Mouse (Mus musculus) left cerebral cortex, adult 8-10 months (tissue): Measurements from ENCODE around the gene Ank2. TPM values are rescaled to one million over a fixed set of nuclear protein-coding genes. Genes with fewer than 3 reads are reported as not detected.

Experiments used
- DNase-seq, 2 experiments: peaks; one replicate each; pipeline ENCODE4 v3.0.0; 2022; ENCODE audit warnings: low spot score in 2 of 2
- total RNA-seq, 4 experiments: library from RNA; stranded (reverse); gene quantifications; 2 replicates each; pipeline ENCODE4 v1.2.4; 2022

Ank2 gene
- total RNA-seq, 4 experiments from 2014 or later, result 772 to 913 (median 838) TPM

DNA sequence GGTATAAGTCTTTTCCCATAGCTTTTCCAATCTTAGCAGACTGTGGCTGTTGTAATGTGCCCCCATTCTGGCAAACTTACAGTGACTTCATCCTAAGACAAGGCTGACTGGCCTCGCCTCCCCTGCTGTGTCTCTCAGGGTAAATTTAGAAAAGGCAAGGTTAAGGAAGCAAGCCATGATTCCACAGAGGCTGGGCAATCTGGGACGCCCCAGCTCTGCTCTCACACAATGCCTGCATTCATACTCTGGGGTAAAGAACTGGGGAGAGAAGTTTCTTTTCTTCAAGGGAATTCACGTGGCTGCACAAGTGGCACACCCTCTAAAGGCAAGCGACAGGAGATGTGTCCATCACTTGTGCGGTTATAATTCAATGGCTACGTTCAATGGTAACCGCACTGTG lies 505.0 kb downstream of the Ank2 start:
- DNase-seq, result no peak

DNA sequence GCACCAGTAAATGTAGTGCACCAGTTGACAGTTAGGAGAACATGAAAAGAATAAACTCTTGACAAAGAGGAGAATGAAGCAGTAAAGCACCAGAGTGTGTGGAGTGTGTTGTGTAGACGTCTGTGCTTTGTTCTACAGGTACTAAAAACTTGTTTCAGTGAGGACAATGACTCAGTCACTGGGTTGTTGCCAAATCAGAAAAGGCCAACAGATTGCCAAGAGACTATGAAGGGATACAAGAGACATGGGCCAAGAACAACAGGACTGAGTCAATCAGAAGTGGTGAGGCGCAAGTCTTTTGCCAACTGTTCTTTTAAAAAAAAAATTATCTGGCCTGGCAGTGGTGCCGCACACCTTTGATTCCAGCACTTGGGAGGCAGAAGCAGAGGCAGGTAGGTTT lies 509.2 kb downstream of the Ank2 start:
- no peak for DNase-seq

DNA sequence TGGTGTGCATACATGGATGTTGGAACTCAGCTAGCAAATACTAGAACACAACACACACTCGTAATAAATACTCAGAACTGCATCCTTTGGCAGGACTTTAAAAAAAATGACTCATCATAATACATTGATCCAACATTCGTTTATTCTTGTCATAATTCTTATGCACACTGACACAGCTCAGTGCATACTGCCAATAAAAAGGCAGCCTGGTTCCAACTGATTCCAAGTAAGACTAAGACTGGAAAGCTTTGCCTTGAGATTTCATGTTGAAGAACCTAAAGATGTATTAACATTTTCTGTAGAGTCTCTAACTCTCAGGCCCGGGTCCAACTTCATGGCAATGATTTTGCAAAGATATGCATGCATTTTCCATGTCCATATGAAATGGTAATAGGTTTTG lies 512.5 kb downstream of the Ank2 start:
- no peak for DNase-seq

DNA sequence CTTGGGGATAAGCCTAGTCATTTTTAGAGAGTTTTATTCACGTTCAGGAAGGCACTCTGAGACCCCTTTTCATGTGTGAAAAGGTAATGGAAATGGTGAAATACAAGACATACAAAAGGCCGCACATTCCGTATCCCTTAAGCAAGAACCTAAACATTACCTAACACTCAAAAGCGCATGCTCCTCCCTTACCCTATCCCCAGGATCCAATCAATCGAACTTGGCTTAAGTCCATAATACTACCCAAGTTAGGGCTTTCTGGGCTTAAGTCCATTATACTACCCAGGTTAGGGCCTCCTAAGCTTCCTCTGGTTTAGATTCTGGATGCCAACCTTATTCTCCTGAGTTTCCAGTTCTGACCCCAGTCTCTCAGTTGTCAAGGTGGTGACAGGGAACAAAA lies 516.3 kb downstream of the Ank2 start:
- no peak for DNase-seq

DNA sequence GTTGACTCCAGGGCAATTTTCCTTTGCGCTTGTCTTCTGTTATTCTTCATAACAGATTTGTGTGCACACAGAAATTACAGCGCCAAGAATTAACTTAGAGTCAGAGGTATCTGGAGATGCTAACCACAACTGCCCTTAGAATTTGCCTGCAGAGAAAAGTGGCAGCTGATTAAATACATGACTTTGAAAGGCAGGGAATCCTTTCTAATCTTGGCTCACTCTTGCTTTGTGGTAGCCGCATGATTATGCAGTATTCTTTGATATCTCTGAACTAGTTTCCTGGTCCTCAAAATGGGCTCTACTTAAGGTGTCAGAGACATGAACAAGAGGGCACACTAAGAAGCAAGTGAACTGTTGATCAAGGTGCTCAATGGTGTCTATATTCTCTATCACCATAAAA lies 518.0 kb downstream of the Ank2 start:
- no peak for DNase-seq

DNA sequence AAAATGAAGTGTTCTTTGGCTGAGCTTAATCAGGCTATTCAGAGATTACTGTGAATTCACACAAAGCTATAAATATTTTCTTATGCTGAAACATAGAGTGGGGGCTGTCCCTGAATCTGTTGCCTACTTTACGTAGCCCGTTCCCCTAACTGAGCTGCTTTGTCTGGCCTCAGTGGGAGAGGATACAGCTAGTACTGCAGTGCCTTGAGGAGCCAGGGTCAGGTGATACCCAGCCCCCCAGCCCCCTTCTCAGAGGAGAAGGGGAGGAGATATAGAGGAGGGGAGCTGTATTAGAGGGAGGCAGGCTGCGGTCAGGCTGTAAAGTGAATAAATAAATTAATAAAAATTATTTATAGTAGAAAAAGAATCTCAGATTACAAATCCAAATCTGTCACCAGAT lies 519.5 kb downstream of the Ank2 start:
- no peak for DNase-seq

DNA sequence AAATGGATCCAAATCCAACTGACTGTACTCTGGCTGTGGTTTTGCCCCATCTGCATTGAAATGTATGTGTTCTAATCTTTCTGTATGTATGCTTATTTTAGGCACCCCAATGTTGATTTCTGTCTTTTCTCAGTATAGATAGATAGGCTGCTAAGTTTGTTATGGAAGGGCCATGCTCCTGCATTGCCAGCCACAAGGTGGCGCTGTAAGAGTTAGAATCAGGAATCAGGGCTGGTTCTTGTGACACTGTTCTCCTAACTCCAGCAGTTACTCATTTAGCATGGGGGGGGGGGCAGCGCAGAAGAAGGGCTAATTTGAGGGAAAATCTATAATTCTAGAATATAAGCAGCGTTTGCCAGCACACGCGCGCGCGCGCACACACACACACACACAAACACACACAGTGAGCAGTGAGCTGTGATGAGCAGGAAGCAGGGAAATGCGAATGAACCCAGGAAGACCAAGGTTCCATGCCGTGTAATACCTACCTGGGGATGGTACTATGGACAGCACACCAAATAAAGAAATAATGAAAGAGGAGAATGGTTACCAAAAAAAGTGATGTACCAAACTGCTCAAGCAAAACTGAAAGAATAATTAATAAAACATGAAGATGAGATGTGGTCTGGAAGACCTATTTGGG lies 520.3 kb downstream of the Ank2 start:
- DNase-seq, result peak; percentile 56 to 63

DNA sequence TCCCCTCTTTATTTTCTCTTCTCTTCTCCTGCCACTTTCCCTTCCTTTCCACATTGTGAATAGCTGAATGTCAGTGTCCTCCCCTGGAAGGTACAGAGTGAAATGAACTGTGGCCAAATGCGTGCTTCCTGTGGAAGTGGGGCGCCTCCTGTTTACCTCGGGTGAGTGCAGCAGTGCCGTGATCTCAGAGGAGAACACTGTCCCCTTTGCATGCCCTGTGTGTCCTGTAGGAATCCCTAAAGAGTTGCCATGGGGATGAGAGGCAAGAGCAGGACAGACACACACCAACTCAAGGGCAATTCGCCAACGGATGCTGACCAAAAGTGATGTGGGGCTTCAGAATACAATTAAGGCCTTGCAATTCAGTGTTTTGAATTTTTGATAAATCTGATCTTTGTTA lies 521.8 kb downstream of the Ank2 start:
- DNase-seq, result peak in 1 of 2 experiments; percentile 13

DNA sequence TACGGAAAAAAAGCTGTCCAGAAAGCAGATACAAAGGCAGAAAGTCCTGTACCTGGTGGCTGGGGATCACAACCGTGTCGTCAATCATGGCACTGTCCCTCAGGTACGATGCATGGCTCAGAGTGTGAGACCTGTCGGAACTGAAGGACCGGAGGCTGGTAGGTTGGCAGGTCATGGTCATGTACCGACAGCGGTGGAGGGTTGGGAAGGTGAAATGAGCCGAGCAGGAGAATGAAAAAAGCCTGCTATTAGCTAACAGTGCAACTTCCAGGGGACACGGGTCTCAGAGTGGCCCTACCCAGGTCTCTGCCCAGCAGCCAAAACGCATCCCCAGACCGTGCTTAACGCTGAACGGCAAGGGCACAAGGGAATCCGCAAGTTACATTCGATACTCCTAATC lies 522.4 kb downstream of the Ank2 start:
- DNase-seq, result peak in 1 of 2 experiments; percentile 6

DNA sequence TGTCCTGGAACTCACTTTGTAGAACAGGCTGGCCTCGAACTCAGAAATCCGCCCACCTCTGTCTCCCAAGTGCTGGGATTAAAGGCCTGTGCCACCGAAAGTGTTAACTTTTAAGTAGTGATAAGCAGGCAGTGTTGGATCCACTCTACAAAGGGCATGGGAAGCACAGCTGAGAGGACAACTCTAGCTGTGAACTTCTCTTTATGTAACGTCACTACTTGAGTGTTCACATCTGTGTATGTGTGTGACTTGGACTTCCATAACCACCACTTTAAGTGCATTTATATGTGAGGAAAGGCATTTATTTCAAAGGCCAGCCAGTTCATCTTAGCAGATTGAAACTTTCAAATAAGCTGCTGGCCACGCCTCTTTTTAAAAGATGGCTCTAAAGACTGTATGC lies 523.7 kb downstream of the Ank2 start:
- peak in 1 of 2 experiments; percentile 2 for DNase-seq

DNA sequence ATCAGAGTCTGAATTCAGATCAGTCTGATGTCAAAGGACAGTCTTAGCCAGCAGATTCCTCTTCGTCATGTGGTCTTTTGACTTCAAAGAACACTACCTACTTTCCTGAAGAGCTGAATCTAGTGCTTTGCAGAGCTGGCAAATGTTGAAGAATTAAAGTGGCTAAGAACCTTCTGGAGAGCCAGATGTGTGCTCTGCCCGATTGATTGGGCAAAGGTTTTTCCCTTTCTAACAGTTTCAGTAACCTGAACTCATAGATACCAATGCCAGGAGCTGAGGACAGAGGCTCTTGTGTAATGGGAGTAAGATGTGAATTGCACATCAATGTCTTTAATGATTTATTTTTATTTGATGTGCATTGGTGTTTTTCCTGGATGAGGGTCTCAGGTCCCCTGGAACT lies 525.6 kb downstream of the Ank2 start:
- DNase-seq, result no peak

DNA sequence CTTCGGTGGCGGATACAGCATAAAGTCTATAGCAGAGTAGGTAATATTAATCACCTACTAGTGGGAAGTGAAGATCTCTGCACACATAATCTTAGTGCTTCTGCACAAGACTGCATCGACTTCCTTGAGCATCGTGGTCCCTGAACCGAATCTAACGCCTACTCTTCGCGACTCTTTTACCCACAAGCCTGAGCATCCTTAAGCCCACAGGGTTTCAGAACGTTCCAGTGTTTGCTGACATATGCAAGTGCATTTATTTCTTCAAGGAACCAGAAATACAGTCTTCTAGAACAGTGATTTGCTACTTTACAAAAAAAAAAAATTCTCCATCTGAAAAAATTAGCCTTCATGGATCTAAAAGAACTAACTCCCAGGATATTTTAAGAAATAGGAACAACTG lies 527.6 kb downstream of the Ank2 start:
- DNase-seq, result peak in 1 of 2 experiments; percentile 5

DNA sequence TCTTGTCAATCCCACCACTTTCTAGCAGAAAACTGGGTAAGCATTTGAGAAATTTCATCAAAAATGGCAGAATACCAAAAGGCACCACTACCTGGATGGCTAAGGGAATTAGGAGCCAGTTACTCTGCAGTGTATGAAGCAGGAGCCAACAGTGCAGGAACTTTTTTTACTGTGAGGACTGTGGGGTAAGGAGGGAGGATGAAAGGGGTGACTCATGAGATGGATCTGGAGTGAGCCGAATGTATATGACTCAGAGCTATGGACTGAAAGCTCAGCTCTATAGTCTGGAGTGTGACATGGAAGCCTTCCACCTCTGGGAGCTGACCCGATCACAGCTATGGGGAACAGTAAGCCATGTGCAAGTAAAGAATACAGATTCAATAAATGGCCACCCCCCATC lies 530.4 kb downstream of the Ank2 start:
- DNase-seq, result peak in 1 of 2 experiments; percentile 15

DNA sequence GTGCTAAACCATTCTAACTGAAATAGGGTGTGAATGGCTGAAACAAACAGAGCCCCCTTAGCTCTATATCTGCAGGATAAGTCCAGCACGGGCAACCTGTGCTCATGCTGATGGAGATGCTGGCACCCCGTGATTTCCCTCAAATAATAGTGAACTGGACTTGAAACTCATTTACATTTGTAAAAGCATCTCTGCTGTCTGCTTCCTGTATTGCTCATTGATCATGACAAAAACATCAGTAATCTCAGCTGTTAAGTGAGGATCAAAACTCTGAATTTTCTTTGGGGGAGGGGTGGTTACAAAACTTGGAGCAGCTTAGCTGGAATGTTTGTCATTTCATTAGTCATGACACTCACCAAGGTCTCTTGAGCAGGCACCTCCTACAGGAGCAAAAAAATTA lies 533.4 kb downstream of the Ank2 start:
- DNase-seq, result peak in 1 of 2 experiments; percentile 0

DNA sequence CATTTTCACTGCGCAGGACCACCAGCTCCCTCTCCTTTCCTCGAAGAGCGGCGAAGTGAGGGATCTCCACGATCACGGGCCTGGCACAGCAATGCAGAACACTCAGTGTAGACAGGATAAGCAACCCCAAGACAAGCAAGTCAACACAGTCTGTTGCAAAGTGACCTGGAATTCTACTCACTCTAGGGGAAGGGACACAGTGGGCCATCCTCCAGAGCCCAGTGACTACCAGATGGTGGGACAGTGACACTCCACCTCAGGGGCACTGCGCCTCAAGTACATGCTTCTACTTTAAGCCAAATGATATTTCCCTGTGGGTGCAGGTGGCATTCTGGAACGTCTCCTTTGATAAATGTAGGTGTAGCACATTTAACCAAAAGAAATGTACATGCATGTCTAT lies 536.8 kb downstream of the Ank2 start:
- peak in 1 of 2 experiments; percentile 4 for DNase-seq

DNA sequence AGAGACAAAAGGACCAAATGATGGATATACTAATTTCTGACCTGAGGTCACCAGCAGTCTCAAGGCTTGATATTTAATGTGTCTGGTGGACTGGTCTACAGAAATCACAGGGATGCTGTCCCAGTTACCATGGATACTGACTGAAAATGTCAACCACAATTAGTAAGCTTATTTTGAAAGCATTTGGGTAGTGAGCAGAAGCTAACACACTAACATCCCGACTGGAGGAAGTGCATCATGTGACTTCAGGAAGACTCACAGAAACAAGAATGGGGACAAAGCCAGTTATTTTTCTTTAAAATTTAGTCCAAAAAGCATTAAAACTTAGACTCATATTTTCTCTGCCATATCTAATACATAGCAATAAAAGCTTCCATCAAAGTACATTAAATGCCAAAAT lies 546.5 kb downstream of the Ank2 start:
- DNase-seq, result no peak

DNA sequence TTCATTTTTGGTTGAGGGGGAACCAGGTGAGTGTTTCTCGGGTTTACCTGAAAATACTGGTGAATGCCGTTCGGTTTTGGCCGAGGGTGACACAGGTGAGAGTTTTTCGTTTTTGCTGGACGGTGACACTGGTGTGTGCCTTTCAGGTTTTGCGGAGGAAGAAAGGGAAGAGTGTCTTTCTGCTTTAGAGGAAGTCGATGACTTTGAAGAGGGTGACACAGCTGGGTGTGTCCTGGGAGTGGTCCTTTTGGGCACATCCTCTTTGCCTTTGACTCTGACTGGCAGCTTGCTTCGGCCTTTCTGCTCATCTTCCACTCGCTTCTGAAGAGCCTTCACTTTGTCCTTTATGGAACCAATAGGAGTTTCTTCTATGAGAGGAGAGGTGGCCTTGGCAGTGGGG lies 552.6 kb downstream of the Ank2 start:
- DNase-seq, result no peak

DNA sequence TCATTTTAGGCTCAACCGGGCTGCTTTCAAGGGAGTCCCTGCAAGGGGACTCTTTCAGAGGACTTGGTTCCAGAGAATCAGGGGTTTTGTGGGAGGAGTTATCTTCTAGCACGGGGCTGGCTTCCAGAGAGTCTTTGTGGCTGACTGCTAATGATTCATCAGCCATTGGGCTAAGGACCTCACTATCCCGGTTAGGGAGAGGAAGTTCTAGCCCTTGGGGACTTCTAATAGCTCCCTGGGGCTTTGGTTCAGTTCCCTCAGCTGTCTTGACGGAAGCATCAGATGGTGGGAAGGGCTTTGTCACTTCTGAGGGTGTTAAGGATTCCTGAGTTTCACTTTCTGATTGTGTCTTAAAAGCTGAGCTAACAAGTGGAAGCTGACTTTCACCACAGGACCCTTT lies 554.3 kb downstream of the Ank2 start:
- DNase-seq, result no peak

DNA sequence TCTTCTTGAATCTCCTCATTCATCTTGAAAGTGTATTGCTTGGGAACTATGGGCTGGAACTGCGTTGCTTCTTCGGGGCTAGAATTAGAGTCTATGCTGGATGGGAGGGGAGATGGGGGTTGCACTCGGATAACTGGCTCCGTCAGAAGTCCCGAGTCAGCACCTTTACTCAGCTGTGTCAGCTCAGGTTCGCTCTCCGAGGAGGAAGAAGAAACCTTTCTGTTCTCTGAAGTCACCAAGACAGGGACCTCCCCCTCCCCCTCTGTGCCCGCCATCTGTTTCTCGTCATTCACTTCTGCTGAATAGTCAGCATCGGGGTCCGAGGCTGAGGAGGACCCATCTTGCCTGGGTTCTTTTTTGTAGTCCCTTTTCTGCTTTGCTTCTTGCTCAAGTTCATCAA lies 555.1 kb downstream of the Ank2 start:
- no peak for DNase-seq

DNA sequence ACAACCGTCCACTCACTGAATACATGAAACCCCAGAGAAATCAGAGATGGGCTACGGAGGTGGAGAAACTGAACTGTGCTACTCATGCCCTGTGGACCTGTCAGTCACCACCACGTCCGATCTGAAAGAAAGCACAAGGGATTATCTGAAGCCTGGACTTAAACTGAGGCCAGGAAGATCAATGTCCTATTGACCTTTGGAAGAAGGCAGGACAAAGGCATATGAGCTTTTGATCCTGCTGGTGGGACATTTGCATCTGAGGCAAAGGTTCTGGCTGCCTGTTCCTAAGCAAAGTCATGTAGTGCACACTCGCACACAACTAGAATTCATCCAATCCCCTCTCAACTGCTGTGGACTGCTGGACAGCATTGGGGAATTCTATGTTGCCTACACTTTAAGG lies 558.7 kb downstream of the Ank2 start:
- DNase-seq, result no peak

DNA sequence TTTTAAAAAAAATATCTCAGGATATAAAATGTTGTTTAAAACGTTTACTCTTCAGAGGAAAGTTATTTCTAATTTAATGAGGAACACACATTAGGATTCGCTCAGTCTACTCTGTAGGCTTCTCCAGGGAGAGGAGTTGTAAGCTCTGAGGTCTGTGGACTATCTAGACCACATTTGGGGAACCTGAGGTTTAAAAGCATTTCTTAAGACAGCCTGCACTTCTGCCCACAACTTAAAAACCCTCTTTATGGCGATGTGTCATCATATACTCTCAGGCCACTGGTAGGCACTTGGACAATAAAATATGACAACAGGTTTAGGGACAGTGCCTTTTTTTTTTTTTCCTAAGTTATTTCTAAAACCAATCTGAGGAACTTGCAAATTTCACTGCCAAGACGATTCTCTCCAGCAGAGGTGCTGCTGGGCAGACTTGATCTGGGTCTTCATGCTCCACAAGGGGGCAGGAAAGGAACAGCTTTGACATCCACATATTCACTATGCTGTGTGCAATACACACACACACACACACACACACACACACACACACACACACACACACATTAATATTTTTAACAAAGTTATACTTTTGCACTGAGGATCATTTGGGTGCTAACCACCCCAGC lies 567.2 kb downstream of the Ank2 start:
- no peak for DNase-seq

DNA sequence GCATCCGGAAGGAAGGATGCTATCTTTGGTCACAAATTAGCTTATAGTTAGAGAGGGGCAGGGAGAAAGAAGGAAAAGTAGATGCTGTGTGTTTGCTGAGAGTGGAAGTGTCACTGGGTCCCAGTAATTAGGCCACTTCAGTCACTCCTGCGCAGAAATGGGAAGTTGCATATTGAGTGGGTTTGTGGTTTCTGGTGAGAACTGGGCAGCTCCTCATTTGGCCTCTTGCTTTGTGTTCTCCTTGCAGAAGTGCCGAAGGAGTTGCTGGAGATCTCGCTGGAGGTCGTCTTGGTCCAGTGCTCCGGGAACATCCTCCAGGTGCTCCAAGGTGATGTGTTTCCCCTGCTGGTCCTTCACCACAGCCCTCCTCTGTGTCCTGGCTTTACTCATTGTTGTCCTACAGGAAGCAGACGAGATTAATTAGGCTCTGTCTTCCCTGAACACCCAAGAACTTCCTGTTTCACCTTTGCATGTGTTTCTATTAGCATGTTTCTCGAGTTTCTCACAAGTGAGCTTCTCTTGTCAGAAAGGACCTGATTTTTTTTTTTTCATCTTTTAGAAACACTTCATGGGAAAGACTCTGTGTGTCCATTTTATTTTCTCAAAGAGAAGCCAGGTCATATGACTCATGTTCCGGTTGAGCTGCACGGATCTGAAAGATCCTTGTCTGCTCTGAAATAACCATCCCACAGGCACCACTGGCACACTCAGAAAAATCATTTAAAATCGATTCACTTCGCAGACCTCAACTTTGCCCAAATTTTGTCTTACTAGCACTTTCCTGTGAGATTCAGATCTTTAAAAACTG lies 575.4 kb downstream of the Ank2 start:
- no peak for DNase-seq

DNA sequence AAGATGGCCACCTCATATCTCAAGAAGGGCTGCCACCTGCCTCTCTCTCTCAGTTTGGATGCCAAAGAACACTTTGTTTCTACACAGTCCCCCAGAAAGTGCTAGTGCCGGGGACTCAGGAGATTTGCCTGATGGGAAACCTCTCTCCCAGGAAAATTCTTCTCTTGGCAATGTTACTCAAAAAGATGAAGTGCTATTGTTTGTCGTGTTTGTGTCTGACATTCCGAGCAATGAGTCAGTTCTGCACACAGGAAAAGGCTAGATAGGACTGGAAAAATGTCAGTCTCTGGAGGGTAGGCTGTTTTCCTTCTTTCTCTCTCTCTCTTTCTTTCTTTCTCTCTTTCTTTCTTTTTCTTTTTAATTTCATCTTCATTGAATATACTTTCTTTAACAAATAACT lies 577.2 kb downstream of the Ank2 start:
- no peak for DNase-seq
